Mouse (Mus musculus) stomach, embryonic 16.5 days (tissue): ENCODE results near the gene Rbm20. TPM values are rescaled to one million over a fixed set of nuclear protein-coding genes. Genes with fewer than 3 reads are reported as not detected.

Experiments
- ATAC-seq: fragments of 200-750 bp; cut with Nextera tagmentation; 2 replicates; pipeline ENCODE4 v1.8.0; 2017; ENCODE audit warnings: moderate number of reproducible peaks, moderate TSS enrichment; ENCODE audit not compliant: insufficient read depth, low FRiP score
- H3K27ac ChIP-seq: fragments of 300-500 bp; sonication (generic); 2 replicates; pipeline ENCODE4 v1.5.1; 2014; ENCODE audit warnings: low read length
- H3K27me3 ChIP-seq: fragments of 300-500 bp; sonication (generic); 2 replicates; pipeline ENCODE4 v1.6.1; 2014; ENCODE audit warnings: low read length, control low read depth, mixed read lengths; ENCODE audit not compliant: control insufficient read depth, insufficient read depth
- H3K36me3 ChIP-seq: fragments of 300-500 bp; sonication (generic); 2 replicates; pipeline ENCODE4 v1.6.1; 2014; ENCODE audit warnings: low read length; ENCODE audit not compliant: control insufficient read depth, insufficient read depth
- H3K4me1 ChIP-seq: fragments of 300-500 bp; sonication (generic); 2 replicates; pipeline ENCODE4 v1.6.1; 2014; ENCODE audit warnings: low read length, control low read depth, mixed read lengths; ENCODE audit not compliant: control insufficient read depth, insufficient read depth
- H3K4me2 ChIP-seq: fragments of 300-500 bp; sonication (generic); 2 replicates; pipeline ENCODE4 v1.6.1; 2014; ENCODE audit warnings: low read depth, low read length, mixed read lengths
- H3K4me3 ChIP-seq: fragments of 300-500 bp; sonication (generic); replicated peaks from 2 replicates; pipeline ENCODE4 v1.5.1; 2014; ENCODE audit warnings: mild to moderate bottlenecking, low read length
- H3K9ac ChIP-seq: fragments of 300-500 bp; sonication (generic); 2 replicates; pipeline ENCODE4 v1.6.1; 2014; ENCODE audit warnings: low read length
- H3K9me3 ChIP-seq: fragments of 300-500 bp; sonication (generic); replicated peaks from 2 replicates; pipeline ENCODE4 v1.6.1; 2016; ENCODE audit warnings: low read length, control low read depth; ENCODE audit not compliant: control insufficient read depth
- WGBS: fragments of 180-500 bp; shearing (Covaris S2); extraction: QIAGEN DNeasy Blood & Tissue Kit; methylation state at CpG from one replicate; pipeline ENCODE4 v1.1.7; 2014; 5-methylcytosine and 5-hydroxymethylcytosine counted together
- polyA plus RNA-seq: library from polyadenylated mRNA; unstranded; fragments of >200 nt; fragmentation: Nextera tagmentation; extraction: Ambion mirVana; gene quantifications from 2 replicates; pipeline ENCODE4 v1.2.1, GENCODE M21; 2015

Gene Rbm20
- polyA plus RNA-seq, 1 experiment from 2014 or later = 1.4 TPM

GRCm38 (mm10) chr19:53722186-53722585 lies 45.1 kb downstream of the Rbm20 start:
- Histone ChIP-seq H3K4me1 (0 out of 2 replicates have a peak, but pooled peaks cover 3% of the 10 kb centered on the region), H3K36me3 (no peaks in the 10 kb centered on the region), H3K9ac (no peak overlapping the region), H3K27ac (no peak overlapping the region), H3K27me3 (no peaks in the 10 kb centered on the region), H3K4me2 (no peak overlapping the region), H3K4me3 (no peak overlapping the region), H3K9me3 (no peaks in the 10 kb centered on the region)
- 93% methylated on average over 5 of the region's 5 CpGs for WGBS
- ATAC-seq = no peak

- WGBS = 80% methylated on average over 5 of the region's 5 CpGs
- Histone ChIP-seq H3K4me1 (0 out of 2 replicates have a peak, but pooled peaks cover 3% of the 10 kb centered on the region), H3K4me3 (no peak overlapping the region), H3K27me3 (no peaks in the 10 kb centered on the region), H3K9ac (no peak overlapping the region), H3K4me2 (no peak overlapping the region), H3K27ac (no peak overlapping the region), H3K36me3 (no peaks in the 10 kb centered on the region), H3K9me3 (no peaks in the 10 kb centered on the region)
- ATAC-seq = no peak
Observed at GRCm38 (mm10) chr19:53724053-53724452, 46.9 kb downstream of the Rbm20 start.

- Histone ChIP-seq H3K27ac (no peak overlapping the region), H3K9me3 (no peaks in the 10 kb centered on the region), H3K4me2 (peak overlapping the region; percentile 12; the same call in 1 of the 2 replicates), H3K4me3 (0 out of 2 replicates have a peak overlapping the region, but pooled peaks have one; percentile 9), H3K27me3 (no peaks in the 10 kb centered on the region), H3K36me3 (no peaks in the 10 kb centered on the region), H3K4me1 (0 out of 2 replicates have a peak, but pooled peaks cover 3% of the 10 kb centered on the region), H3K9ac (no peak overlapping the region)
- WGBS = 37% methylated on average over 12 of the region's 12 CpGs
- no peak for ATAC-seq
Observed at GRCm38 (mm10) chr19:53726340-53726739, 49.2 kb downstream of the Rbm20 start.

GRCm38 (mm10) chr19:53726755-53727154 lies 49.6 kb downstream of the Rbm20 start:
- no peak overlapping the region for H3K9ac ChIP-seq
- H3K36me3 ChIP-seq = no peaks in the 10 kb centered on the region
- H3K27me3 ChIP-seq = no peaks in the 10 kb centered on the region
- no peak overlapping the region for H3K4me3 ChIP-seq
- no peak overlapping the region for H3K27ac ChIP-seq
- H3K4me2 ChIP-seq = no peak overlapping the region
- ATAC-seq = no peak
- 65% methylated on average over 11 of the region's 11 CpGs for WGBS
- 0 out of 2 replicates have a peak, but pooled peaks cover 3% of the 10 kb centered on the region for H3K4me1 ChIP-seq
- H3K9me3 ChIP-seq = no peaks in the 10 kb centered on the region

- Histone ChIP-seq H3K27me3 (no peaks in the 10 kb centered on the region), H3K4me3 (no peak overlapping the region), H3K27ac (no peak overlapping the region), H3K4me1 (0 out of 2 replicates have a peak, but pooled peaks cover 3% of the 10 kb centered on the region), H3K9ac (no peak overlapping the region), H3K9me3 (no peaks in the 10 kb centered on the region), H3K36me3 (no peaks in the 10 kb centered on the region), H3K4me2 (no peak overlapping the region)
- 45% methylated on average over 4 of the region's 4 CpGs for WGBS
- peak; percentile 78; the same call in 1 of the 2 replicates for ATAC-seq
Observed at GRCm38 (mm10) chr19:53727277-53727676, 50.2 kb downstream of the Rbm20 start.

- ATAC-seq = no peak
- H3K4me3 ChIP-seq = no peak overlapping the region
Observed at GRCm38 (mm10) chr19:53727886-53728669, 51.0 kb downstream of the Rbm20 start.

GRCm38 (mm10) chr19:53729919-53730318 lies 52.8 kb downstream of the Rbm20 start:
- Histone ChIP-seq H3K27me3 (no peaks in the 10 kb centered on the region), H3K27ac (no peak overlapping the region), H3K9me3 (no peaks in the 10 kb centered on the region), H3K4me3 (no peak overlapping the region), H3K36me3 (no peaks in the 10 kb centered on the region), H3K4me2 (no peak overlapping the region), H3K9ac (no peak overlapping the region), H3K4me1 (0 out of 2 replicates have a peak, but pooled peaks cover 3% of the 10 kb centered on the region)
- no peak for ATAC-seq
- WGBS = 74% methylated on average over 10 of the region's 10 CpGs

More at GRCm38 (mm10) chr19:53727886-53728669, 51.0 kb downstream of the Rbm20 start:
- Histone ChIP-seq H3K4me1 (0 out of 2 replicates have a peak, but pooled peaks cover 3% of the 10 kb centered on the region), H3K9me3 (no peaks in the 10 kb centered on the region), H3K27ac (no peak overlapping the region), H3K36me3 (no peaks in the 10 kb centered on the region), H3K4me2 (no peak overlapping the region), H3K27me3 (no peaks in the 10 kb centered on the region), H3K9ac (no peak overlapping the region)
- WGBS = 60% methylated on average over 9 of the region's 9 CpGs

- no peaks in the 10 kb centered on the region for H3K9me3 ChIP-seq
- no peak overlapping the region for H3K27ac ChIP-seq
- no peaks in the 10 kb centered on the region for H3K27me3 ChIP-seq
- 42% methylated on average over 8 of the region's 8 CpGs for WGBS
- no peak overlapping the region for H3K9ac ChIP-seq
- H3K4me3 ChIP-seq = no peak overlapping the region
- H3K4me2 ChIP-seq = no peak overlapping the region
- H3K36me3 ChIP-seq = no peaks in the 10 kb centered on the region
- 0 out of 2 replicates have a peak, but pooled peaks cover 2% of the 10 kb centered on the region for H3K4me1 ChIP-seq
- ATAC-seq = 0 out of 2 replicates have a peak, but pooled peaks have one; percentile 13
Observed at GRCm38 (mm10) chr19:53731761-53732201, 54.7 kb downstream of the Rbm20 start.

- no peak overlapping the region for H3K4me3 ChIP-seq
- ATAC-seq = no peak
- H3K9ac ChIP-seq = no peak overlapping the region
- H3K9me3 ChIP-seq = no peaks in the 10 kb centered on the region
- no peaks in the 10 kb centered on the region for H3K4me1 ChIP-seq
- H3K27me3 ChIP-seq = no peaks in the 10 kb centered on the region
- WGBS = 56% methylated on average over 5 of the region's 5 CpGs
- H3K36me3 ChIP-seq = no peaks in the 10 kb centered on the region
- H3K27ac ChIP-seq = no peak overlapping the region
- no peak overlapping the region for H3K4me2 ChIP-seq
Observed at GRCm38 (mm10) chr19:53734845-53735244, 57.7 kb downstream of the Rbm20 start.
